Mouse (Mus musculus) heart, embryonic 14.5 days (tissue): Measurements from ENCODE around the gene Frmd8. TPM values are rescaled to one million over a fixed set of nuclear protein-coding genes. Genes with fewer than 3 reads are reported as not detected.

ENCODE experiments used
- ATAC-seq: fragments of 200-750 bp; cut with Nextera tagmentation; 2 replicates; pipeline ENCODE4 v1.8.0; 2017; ENCODE audit warnings: low read depth, moderate TSS enrichment; ENCODE audit not compliant: insufficient number of reproducible peaks, insufficient read depth, low FRiP score
- H3K27ac ChIP-seq, 2 experiments: fragments of 200-500 bp in 1 of 2; fragments of 300-500 bp in 1 of 2; sonication (generic) in 1 of 2; replicated peaks in 1 of 2; 2 replicates each; pipeline ENCODE4 v1.5.1; 2012 to 2014; ENCODE audit warnings: low read depth in 2 of 2, low read length in 2 of 2, control low read depth in 1 of 2, mild to moderate bottlenecking in 1 of 2, mixed read lengths in 1 of 2; ENCODE audit not compliant: control insufficient read depth in 1 of 2, insufficient read depth in 1 of 2
- H3K27me3 ChIP-seq: fragments of 300-500 bp; sonication (generic); 2 replicates; pipeline ENCODE4 v1.6.1; 2014; ENCODE audit warnings: mild to moderate bottlenecking, low read length, control low read depth; ENCODE audit not compliant: control insufficient read depth, insufficient read depth
- H3K36me3 ChIP-seq: fragments of 300-500 bp; sonication (generic); 2 replicates; pipeline ENCODE4 v1.6.1; 2014; ENCODE audit warnings: mild to moderate bottlenecking, control low read depth, low read length, mixed read lengths; ENCODE audit not compliant: control insufficient read depth, insufficient read depth
- H3K4me1 ChIP-seq, 2 experiments: fragments of 200-500 bp in 1 of 2; fragments of 300-500 bp in 1 of 2; sonication (generic) in 1 of 2; 2 replicates each; pipeline ENCODE4 v1.6.1; 2012 to 2014; ENCODE audit warnings: low read length in 2 of 2, control low read depth in 1 of 2, mixed read lengths in 1 of 2; ENCODE audit not compliant: control insufficient read depth in 2 of 2, insufficient read depth in 2 of 2
- H3K4me2 ChIP-seq: fragments of 300-500 bp; sonication (generic); 2 replicates; pipeline ENCODE4 v1.6.1; 2014; ENCODE audit warnings: mild to moderate bottlenecking, low read length
- H3K4me3 ChIP-seq, 2 experiments: fragments of 200-500 bp in 1 of 2; fragments of 300-500 bp in 1 of 2; sonication (generic) in 1 of 2; 2 replicates each; pipeline ENCODE4 v1.5.1; 2012 to 2014; ENCODE audit warnings: low read length in 2 of 2, mild to moderate bottlenecking in 2 of 2, control low read depth in 1 of 2, low read depth in 1 of 2, moderate library complexity in 1 of 2; ENCODE audit not compliant: control insufficient read depth in 1 of 2, insufficient read depth in 1 of 2
- H3K9ac ChIP-seq: fragments of 300-500 bp; sonication (generic); 2 replicates; pipeline ENCODE4 v1.6.1; 2014; ENCODE audit warnings: mild to moderate bottlenecking, low read length
- H3K9me3 ChIP-seq: fragments of 300-500 bp; sonication (generic); 2 replicates; pipeline ENCODE4 v1.6.1; 2016; ENCODE audit warnings: low read length, control low read depth; ENCODE audit not compliant: control insufficient read depth
- WGBS: fragments of 180-500 bp; shearing (Covaris S2); extraction: QIAGEN DNeasy Blood & Tissue Kit; methylation state at CpG from one replicate; pipeline ENCODE4 v1.1.7; 2014; 5-methylcytosine and 5-hydroxymethylcytosine counted together
- polyA plus RNA-seq: library from polyadenylated mRNA; unstranded; fragments of >200 nt; fragmentation: Nextera tagmentation; extraction: Ambion mirVana; gene quantifications from 2 replicates; pipeline ENCODE4 v1.2.1, GENCODE M21; 2014

The Frmd8 gene
- polyA plus RNA-seq, 1 experiment from 2014 or later: 18.5 TPM

GRCm38 (mm10) chr19:5848826-5849672 is 26.0 kb downstream of the Frmd8 start:
- H3K9me3 ChIP-seq: no peaks in the 10 kb centered on the region
- H3K27ac ChIP-seq: peak overlapping the region; percentile 95 to 98
- ATAC-seq: no peak
- no peaks in the 10 kb centered on the region for H3K27me3 ChIP-seq
- H3K9ac ChIP-seq: peak overlapping the region; percentile 65
- H3K36me3 ChIP-seq: peaks cover 17% of the 10 kb centered on the region; the same call in 1 of the 2 replicates
- peak overlapping the region; percentile 66 for H3K4me2 ChIP-seq
- peak overlapping the region in 1 of 2 experiments; percentile 8; a peak in 1 of 4 replicates for H3K4me3 ChIP-seq
- 34% methylated on average over 13 of the region's 13 CpGs for WGBS
- H3K4me1 ChIP-seq: peaks cover 66 to 79% of the 10 kb centered on the region in 2 experiments

- H3K27me3 ChIP-seq: no peaks in the 10 kb centered on the region
- 36% methylated on average over 14 of the region's 14 CpGs for WGBS
- peaks cover 73 to 87% of the 10 kb centered on the region in 2 experiments for H3K4me1 ChIP-seq
- peaks cover 16% of the 10 kb centered on the region; the same call in 1 of the 2 replicates for H3K36me3 ChIP-seq
- ATAC-seq: no peak
- no peaks in the 10 kb centered on the region for H3K9me3 ChIP-seq
- peak overlapping the region in 1 of 2 experiments; percentile 8; a peak in 1 of 4 replicates for H3K4me3 ChIP-seq
- H3K4me2 ChIP-seq: peak overlapping the region; percentile 66
- H3K27ac ChIP-seq: peak overlapping the region; percentile 95 to 98
- peak overlapping the region; percentile 65 for H3K9ac ChIP-seq
These were observed 26.8 kb downstream of the Frmd8 start for GRCm38 (mm10) chr19:5848032-5848825.

- Histone ChIP-seq H3K9ac (peak overlapping the region; percentile 65), H3K9me3 (no peaks in the 10 kb centered on the region), H3K4me3 (peak overlapping the region in 1 of 2 experiments; percentile 31; a peak in 1 of 4 replicates), H3K27me3 (no peaks in the 10 kb centered on the region), H3K4me1 (peaks cover 71 to 91% of the 10 kb centered on the region in 2 experiments), H3K4me2 (peak overlapping the region; percentile 66), H3K27ac (peak overlapping the region; percentile 95 to 98), H3K36me3 (peaks cover 11% of the 10 kb centered on the region; the same call in 1 of the 2 replicates)
- 49% methylated on average over 4 of the region's 4 CpGs for WGBS
- ATAC-seq: no peak
These were observed 27.7 kb downstream of the Frmd8 start for GRCm38 (mm10) chr19:5847306-5847796.

- H3K27ac ChIP-seq: peak overlapping the region; percentile 95 to 98
- peak overlapping the region; percentile 66 for H3K4me2 ChIP-seq
- peaks cover 6% of the 10 kb centered on the region; the same call in 1 of the 2 replicates for H3K36me3 ChIP-seq
- H3K4me1 ChIP-seq: peaks cover 67 to 91% of the 10 kb centered on the region in 2 experiments
- WGBS: 7% methylated on average over 16 of the region's 16 CpGs
- H3K9ac ChIP-seq: peak overlapping the region; percentile 65
- ATAC-seq: peak; percentile 77
- peak overlapping the region; percentile 23 to 31 for H3K4me3 ChIP-seq
- H3K27me3 ChIP-seq: no peaks in the 10 kb centered on the region
- no peaks in the 10 kb centered on the region for H3K9me3 ChIP-seq
These were observed 28.3 kb downstream of the Frmd8 start for GRCm38 (mm10) chr19:5846557-5847305.

GRCm38 (mm10) chr19:5846154-5846553 is 28.9 kb downstream of the Frmd8 start:
- peak overlapping the region; percentile 65 for H3K9ac ChIP-seq
- peak overlapping the region; percentile 66 for H3K4me2 ChIP-seq
- 3% methylated on average over 7 of the region's 7 CpGs for WGBS
- peaks cover 68 to 91% of the 10 kb centered on the region in 2 experiments for H3K4me1 ChIP-seq
- H3K27ac ChIP-seq: peak overlapping the region; percentile 95 to 98
- H3K27me3 ChIP-seq: no peaks in the 10 kb centered on the region
- 0 out of 2 replicates have a peak, but pooled peaks have one; percentile 2 for ATAC-seq
- H3K36me3 ChIP-seq: peaks cover 3% of the 10 kb centered on the region; the same call in 1 of the 2 replicates
- H3K4me3 ChIP-seq: peak overlapping the region; percentile 23 to 31
- H3K9me3 ChIP-seq: no peaks in the 10 kb centered on the region

GRCm38 (mm10) chr19:5845319-5846135 is 29.5 kb downstream of the Frmd8 start:
- H3K9ac ChIP-seq: peak overlapping the region; percentile 75
- 5% methylated on average over 45 of the region's 45 CpGs for WGBS
- ATAC-seq: peak; percentile 43

More at GRCm38 (mm10) chr19:5845319-5846135, 29.5 kb downstream of the Frmd8 start:
- peak overlapping the region; percentile 66 for H3K4me2 ChIP-seq
- no peaks in the 10 kb centered on the region for H3K36me3 ChIP-seq
- H3K4me1 ChIP-seq: peaks cover 71 to 91% of the 10 kb centered on the region in 2 experiments
- H3K27me3 ChIP-seq: no peaks in the 10 kb centered on the region
- H3K4me3 ChIP-seq: peak overlapping the region; percentile 31 to 44
- H3K27ac ChIP-seq: peak overlapping the region; percentile 95 to 98
- no peaks in the 10 kb centered on the region for H3K9me3 ChIP-seq
